Mouse (Mus musculus) yolk sac, embryonic 10.5 days (tissue): Measurements from ENCODE around the gene Macrod2.

Source experiments
- DNase-seq: peaks from one replicate; pipeline ENCODE4 v3.0.0-alpha.2; 2017; ENCODE audit warnings: low spot score

Gene Macrod2

GRCm38 (mm10) chr2:140395179-140395578 lies at the start of gene Macrod2:
TSS of gene Macrod2 (plus strand) at chr2:140395309.
- peak; percentile 94 for DNase-seq

DNA sequence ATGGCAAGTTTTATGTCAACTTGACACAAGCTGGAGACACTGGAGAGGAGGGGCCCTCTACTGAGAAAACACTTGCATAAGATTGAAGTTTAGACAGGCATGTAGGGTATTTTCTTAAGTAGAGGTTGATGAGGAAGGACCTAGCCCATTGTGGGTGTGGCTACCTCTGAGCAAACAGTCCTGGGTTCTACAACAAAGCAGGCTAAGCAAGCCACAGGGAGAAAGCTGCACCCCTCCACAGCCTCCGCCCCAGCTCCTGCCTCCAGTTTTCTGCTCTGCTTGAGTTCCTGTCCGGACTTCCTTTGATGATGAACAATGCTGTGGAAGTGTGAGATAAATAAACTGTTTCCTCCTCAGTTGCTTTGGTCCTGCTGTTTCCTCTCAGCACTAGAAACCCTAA lies 35.2 kb upstream of the Macrod2 start:
- DNase-seq: no peak

GRCm38 (mm10) chr2:140364804-140365203 lies 30.3 kb upstream of the Macrod2 start:
- no peak for DNase-seq

DNA sequence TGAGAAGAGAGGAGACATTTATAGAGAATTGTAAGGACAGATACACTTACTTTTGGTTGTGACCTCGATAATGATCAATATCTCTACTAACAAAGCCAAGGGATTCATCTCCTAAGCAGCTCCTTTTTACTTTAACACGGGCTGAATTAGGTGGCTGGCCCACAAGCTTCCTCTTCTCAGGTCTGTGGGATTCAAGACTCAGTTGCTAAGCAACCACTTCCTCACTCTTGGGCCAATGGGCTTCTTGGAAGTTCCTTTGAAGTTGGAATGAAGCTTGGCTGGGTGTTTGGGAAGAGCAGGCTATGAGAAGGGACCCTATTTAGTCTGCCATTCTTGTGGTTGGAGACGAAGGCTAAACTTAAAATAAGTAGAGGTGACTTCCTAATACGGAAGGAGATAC lies 5.6 kb upstream of the Macrod2 start, which contains the start of gene Sel1l2:
Sel1l2 (minus strand) TSS at position 182 of the 400 bp plus-strand sequence.
- no peak for DNase-seq

DNA sequence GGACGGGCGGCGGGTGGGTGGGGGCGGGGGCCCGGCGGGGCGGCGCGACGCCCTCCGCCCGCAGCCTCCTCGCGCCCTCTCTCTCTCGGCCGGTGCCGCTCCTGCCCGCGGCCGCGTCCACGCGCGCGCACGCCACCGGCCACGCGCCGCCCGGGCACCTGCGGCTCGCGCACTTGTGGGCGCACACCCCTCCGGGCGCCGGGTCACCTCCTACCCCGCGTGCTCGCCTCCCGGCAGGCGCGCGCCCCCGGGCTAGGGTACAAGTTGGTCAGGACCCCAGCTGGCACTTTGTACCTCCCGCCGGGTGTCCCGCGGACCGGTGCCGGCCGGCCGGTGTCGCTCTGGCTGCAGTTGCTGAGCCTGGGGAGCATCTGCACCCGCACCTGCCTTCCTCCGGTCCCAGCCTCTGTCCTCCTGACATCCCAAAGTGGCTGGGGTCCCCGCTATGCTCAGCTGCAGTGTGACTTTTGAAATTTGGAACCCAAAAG lies 679 bp downstream of the Macrod2 start:
- peak; percentile 25 for DNase-seq

DNA sequence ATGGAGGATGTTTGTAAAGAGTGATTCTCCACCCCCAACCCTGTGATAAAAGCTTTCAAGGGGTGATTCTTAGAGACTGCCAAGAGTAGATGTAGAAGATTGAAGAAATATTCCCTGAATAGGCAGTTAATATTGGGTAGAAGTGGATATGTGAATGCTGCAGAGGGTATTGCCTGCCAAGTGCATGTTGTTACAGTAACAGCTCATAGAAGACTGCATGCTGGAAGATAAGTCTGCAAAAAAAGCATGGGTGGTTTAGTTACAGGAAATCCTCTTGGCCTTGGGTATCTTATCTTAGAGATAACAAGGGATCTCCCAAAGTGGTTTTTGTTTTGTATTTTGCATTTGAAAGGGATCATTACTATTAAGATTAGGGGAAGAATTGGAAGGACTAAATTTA lies 30.7 kb downstream of the Macrod2 start:
- DNase-seq: no peak

- no peak for DNase-seq
Observed at GRCm38 (mm10) chr2:140427283-140427682, 32.2 kb downstream of the Macrod2 start.

- no peak for DNase-seq
Observed at GRCm38 (mm10) chr2:140439081-140439480, 44.0 kb downstream of the Macrod2 start.

DNA sequence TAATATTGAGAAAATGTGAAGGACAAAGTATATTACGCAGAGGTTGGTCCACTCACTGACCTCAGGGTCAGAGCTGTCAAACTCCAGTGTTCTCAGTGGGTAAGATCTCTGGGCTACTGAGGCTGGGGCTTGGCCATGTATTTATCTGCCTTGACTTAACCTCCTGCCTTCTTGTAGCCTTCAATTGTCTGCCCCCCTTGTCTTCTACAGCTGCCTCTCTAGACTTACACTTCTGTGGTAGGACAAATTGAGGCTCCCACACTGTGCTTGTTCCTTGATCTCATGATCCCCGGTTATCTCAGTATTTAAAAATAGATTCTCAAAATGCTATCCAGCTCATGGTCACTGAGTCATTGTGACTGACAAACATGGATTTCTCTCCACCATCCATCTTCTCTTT lies 53.5 kb downstream of the Macrod2 start:
- DNase-seq: no peak

- no peak for DNase-seq
Observed at GRCm38 (mm10) chr2:140475770-140476169, 80.7 kb downstream of the Macrod2 start.

DNA sequence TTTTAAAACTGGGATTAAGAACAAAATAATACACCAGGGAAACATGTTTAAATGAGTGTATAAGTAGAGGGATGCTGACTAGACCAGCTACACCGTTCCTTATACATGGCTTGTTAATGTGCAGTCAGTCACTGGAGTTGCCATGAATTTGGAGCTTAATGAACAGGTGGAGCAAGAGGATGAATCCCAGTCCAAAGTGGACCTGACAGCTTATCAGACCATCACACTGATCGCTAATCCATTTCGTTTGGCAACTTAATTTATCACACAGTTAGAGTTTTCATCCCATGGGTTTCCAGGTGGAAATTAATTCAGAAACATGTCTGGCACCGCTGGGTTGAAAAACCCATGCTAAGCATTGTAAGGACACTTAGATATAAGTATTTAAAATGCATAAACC lies 81.8 kb downstream of the Macrod2 start:
- DNase-seq: no peak

- no peak for DNase-seq
Observed at GRCm38 (mm10) chr2:140482604-140483003, 87.5 kb downstream of the Macrod2 start.

DNA sequence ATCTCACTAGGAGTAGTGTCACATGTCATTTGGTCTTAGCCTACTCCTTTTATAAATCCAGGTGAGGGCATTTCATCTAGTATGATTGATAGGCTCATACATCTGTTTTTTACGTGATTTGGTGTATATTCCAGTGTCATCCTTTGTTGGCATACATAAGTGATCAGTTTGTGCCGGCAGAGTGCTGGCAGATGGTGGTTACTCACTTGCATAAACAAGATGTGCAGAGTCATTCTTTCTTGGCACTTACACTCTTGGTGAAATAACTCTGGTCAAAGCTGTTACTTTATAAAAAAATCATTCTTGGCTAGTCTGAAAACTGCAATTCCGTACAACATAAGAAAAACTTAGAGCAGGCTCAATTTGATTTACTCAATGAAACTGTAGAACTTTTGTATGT lies 102.6 kb downstream of the Macrod2 start:
- no peak for DNase-seq

DNA sequence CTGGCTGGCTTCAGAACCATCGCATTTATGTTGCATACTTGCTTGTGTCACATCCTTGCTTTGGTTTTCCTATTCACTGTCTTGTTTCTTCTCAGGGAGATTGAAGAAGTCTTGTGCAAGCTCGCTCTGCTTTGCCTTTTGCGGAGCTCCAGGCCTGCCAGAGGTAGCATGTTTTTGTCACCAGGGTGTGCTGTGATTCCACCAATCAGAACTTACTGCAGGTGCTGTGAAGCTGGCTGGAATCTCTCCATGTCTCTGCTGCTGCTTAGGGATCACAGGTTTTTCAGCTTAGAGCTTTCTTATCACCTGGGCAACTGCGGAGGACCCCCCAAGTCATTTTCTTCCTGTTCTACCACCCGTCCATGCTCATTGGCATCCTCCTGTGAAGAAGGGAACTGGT lies 105.8 kb downstream of the Macrod2 start:
- peak; percentile 6 for DNase-seq

GRCm38 (mm10) chr2:140521472-140521871 lies 126.4 kb downstream of the Macrod2 start:
- DNase-seq: no peak

- no peak for DNase-seq
Observed at GRCm38 (mm10) chr2:140530214-140530613, 135.1 kb downstream of the Macrod2 start.

GRCm38 (mm10) chr2:140532024-140532423 lies 136.9 kb downstream of the Macrod2 start:
- no peak for DNase-seq

DNA sequence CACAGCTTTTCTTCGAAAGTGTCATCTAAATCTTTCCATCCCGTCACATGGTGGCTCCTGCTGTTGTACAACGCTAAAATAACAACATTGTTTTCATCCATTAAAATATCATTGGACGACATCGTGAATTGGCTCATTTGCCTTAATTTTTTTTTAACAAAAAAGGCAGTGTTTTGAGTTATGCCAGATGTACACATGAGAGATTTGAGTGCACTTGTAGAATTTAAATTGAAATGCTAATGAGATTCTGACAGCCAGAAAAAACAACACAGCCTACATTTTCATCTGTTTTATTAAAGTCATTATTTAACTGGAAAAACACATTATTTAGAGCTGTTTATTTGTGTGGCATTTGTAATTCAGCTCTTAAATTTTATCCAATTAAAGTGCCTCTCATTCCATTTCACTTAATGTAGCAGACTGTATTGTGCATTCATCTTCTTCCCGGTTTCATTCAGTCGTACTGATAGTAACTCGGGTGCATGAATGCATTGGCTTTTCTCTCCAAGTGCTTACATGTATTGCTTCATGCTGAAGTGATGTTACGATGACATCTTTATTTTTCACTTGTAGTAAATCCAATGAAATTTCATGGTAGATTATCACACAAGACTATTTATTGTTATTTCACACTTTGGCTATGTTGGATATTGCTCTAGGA lies 137.9 kb downstream of the Macrod2 start:
- no peak for DNase-seq

DNA sequence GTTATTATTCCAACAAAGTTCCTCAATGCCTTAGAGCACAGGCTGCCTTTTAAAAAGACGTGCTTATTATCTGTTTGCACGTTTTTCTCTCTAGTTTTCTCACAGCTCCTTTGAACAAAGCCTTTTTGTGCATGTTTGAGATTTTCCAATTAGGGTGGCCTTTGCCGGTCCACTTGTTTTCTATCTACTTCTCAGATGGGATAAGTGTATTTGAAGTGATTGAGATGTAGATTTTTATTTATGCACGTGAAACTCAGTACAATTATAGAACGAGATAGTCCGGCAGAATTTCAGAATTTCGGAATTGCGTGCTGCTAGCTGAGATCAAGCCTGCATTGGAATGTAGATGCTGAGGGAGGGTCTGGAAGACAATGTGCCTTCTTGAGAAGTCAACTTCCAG lies 138.5 kb downstream of the Macrod2 start:
- no peak for DNase-seq

DNA sequence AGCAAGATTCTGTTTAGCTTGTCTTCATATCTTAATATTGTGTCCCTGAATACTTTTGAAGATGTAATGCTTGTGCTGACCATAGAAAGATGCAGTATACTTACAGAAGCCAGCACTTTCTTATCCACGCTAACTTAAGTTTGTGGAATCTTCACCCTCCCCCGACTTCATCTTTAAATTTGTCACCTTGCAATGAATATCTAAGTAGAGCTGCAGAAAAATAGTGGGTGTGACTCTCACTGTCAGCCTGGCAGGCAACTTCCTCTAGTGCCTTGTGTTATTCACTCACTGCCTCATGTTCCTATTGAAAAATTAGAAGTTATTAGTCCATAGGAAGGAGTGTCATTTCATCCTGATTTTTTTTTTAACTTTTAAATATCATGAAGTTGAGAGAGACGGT lies 139.5 kb downstream of the Macrod2 start:
- no peak for DNase-seq

DNA sequence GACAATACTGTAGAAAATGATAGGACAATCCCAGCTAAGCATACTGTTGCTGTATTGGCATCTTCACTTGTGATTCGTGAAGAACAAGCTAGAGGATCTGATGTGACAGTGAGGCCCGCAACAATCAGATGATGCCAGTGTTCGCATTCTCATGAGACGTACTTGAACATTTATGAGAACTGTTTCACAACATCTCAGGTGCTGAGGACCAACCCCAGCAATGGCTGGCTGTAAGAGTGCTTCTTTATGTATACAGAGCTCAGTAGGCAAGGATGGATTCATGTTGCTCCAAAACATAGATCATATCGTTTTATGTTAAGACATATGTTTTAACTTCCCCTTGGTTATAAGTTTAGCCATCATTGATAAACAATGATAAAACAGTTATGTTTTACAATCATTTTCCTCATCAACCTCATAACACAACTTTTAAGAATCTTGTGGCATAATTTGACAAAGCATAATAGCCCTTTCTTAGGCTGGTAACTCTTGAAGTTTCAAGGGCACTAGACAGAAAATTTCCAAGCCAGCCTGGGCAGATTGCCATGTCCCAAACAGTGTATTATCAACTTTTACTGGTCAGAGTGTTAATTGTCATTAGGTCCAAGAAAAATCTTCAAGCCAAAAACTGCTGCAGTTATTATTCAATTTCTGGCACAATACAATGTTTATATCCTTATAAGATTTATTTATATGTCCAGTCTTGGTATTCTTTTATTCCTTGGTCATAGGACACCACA lies 140.9 kb downstream of the Macrod2 start:
- no peak for DNase-seq

DNA sequence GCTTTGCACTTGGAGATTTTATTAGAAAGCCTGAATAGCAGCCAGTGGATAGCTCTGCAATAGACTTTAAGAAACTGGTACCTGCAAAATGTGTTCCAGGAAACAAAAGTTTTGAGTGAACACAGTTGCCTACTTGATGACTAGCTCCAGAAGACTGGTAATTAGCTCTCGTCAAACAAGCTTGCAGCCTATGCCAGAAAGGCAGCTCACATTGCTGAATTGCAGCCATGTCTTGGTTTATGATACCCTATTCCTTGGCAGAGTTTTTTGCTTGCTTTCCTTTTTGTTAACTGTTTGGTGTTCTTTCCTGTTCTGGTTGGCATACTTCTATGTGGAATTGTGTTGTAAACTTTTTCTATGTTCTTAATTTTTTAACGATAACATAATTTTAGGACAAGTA lies 154.2 kb downstream of the Macrod2 start:
- DNase-seq: no peak

DNA sequence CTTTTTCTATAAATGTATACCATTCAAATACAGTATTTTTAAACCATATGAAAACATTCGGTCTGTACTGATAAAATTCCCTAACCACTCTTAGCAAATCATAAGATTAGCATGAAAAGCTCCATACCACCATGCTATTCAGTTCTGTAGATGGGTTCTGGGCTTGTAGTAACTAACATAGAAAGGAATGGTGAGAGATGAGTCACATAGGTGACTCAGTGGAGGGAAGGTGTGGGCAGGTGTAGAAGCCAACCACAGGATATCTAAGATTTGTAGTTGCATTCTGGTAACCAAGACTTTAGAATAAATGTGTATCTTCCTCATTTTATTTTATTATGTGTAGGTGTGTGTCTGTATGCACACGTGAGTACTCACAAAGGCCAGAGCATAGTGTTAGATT lies 166.3 kb downstream of the Macrod2 start:
- DNase-seq: no peak

- DNase-seq: no peak
Observed at GRCm38 (mm10) chr2:140570874-140571273, 175.8 kb downstream of the Macrod2 start.
